Mouse (Mus musculus) embryonic fibroblast, embryonic 13.5 days (primary cell): ENCODE data around the gene Poldip2. TPM values are rescaled to one million over a fixed set of nuclear protein-coding genes. Genes with fewer than 3 reads are reported as not detected.

Source experiments
- H3K27ac ChIP-seq: 2 replicates; pipeline ENCODE4 v1.5.1; 2012; ENCODE audit warnings: low read length, control low read depth, inconsistent platforms; ENCODE audit not compliant: insufficient read depth
- H3K4me1 ChIP-seq: 2 replicates; pipeline ENCODE4 v1.6.1; 2011; ENCODE audit warnings: low read length; ENCODE audit not compliant: control insufficient read depth, insufficient read depth
- H3K4me3 ChIP-seq: 2 replicates; pipeline ENCODE4 v1.5.1; 2011; ENCODE audit warnings: mild to moderate bottlenecking, control low read depth, low read length; ENCODE audit not compliant: insufficient read depth
- CTCF ChIP-seq: IDR thresholded peaks from 2 replicates; pipeline ENCODE4 v1.5.1; 2011; ENCODE audit warnings: mild to moderate bottlenecking, control low read depth, low read length, moderate library complexity, borderline replicate concordance; ENCODE audit not compliant: insufficient read depth
- POLR2A ChIP-seq: IDR thresholded peaks from 2 replicates; pipeline ENCODE4 v1.6.1; 2011; ENCODE audit warnings: low read depth, mild to moderate bottlenecking, control low read depth, low read length, moderate library complexity
- polyA plus RNA-seq: library from polyadenylated mRNA; stranded (reverse); fragments of >200 nt; gene quantifications from 2 replicates; pipeline ENCODE4 v1.2.4, GENCODE M21; 2011; ENCODE audit warnings: low read depth; ENCODE audit not compliant: missing spikeins, insufficient read length

Gene Poldip2
- polyA plus RNA-seq, result 61.9 and 68.9 TPM in 2 replicates

GRCm38 (mm10) chr11:78512025-78512957 is at the start of gene Poldip2, which contains the start of gene Tmem199:
Gene Poldip2, plus strand, starts transcription at chr11:78512193.
Gene Tmem199, minus strand, starts transcription at chr11:78512172.
- H3K4me1 ChIP-seq, result peaks cover 5% of the 10 kb centered on the region
- peak within 1 kb of the TSS; percentile 97 for H3K4me3 ChIP-seq
- no peak for TF ChIP-seq CTCF
- peak; percentile 92 for TF ChIP-seq POLR2A
- H3K27ac ChIP-seq, result peak within 1 kb of the TSS; percentile 58; the same call in 1 of the 2 replicates

GRCm38 (mm10) chr11:78462669-78463068 is 49.3 kb upstream of the Poldip2 start:
- TF ChIP-seq CTCF, result no peak
- H3K4me3 ChIP-seq, result no peak overlapping the region
- peaks cover 3% of the 10 kb centered on the region; the same call in 1 of the 2 replicates for H3K4me1 ChIP-seq
- H3K27ac ChIP-seq, result no peak overlapping the region

- H3K4me1 ChIP-seq, result peaks cover 3% of the 10 kb centered on the region; the same call in 1 of the 2 replicates
- TF ChIP-seq CTCF, result no peak
- no peak for TF ChIP-seq POLR2A
These were observed 48.5 kb upstream of the Poldip2 start for GRCm38 (mm10) chr11:78463286-78464036.

GRCm38 (mm10) chr11:78465116-78465515 is 46.9 kb upstream of the Poldip2 start:
- Histone ChIP-seq H3K4me3 (no peak overlapping the region; the same call in 1 of the 2 replicates), H3K27ac (no peak overlapping the region), H3K4me1 (peaks cover 3% of the 10 kb centered on the region; the same call in 1 of the 2 replicates)
- no peak for TF ChIP-seq CTCF

More at GRCm38 (mm10) chr11:78463286-78464036, 48.5 kb upstream of the Poldip2 start:
- Histone ChIP-seq H3K27ac (no peak overlapping the region), H3K4me3 (no peak overlapping the region)

DNA sequence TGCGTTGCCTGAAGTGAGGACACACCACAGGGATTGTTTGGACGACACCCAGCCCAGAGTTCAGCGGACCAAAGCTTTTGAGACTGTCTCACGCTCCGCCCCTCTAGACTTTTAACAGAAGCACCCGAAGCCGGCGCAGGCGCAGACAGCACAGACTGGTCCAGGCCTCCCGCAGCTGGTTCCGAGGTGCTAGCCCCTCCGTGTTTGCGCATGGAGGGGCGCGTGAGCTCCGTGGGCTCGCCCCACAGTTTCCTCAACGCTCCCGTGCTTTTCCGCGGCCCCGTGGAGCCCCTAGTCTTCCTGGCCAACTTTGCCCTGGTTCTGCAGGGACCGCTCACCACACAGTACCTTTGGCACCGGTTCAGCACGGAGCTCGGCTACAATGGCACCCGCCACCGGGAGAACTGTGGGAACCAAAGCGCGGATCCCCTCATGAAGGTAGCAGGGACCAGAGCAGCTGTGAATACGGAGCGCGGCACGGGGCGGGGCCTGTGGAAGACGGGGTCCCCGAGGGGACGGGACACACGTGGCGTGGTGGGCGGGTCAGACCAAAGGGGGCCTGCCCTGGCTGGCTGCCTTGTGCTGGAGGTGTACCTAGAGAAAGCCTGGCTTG is 46.3 kb upstream of the Poldip2 start, which contains the start of gene Slc46a1:
Slc46a1 (plus strand) TSS at position 130 of the 613 bp plus-strand sequence.
- peak within 1 kb of the TSS; percentile 72 for H3K4me3 ChIP-seq
- TF ChIP-seq CTCF (no peak), POLR2A (peak; percentile 64)
- H3K27ac ChIP-seq, result peak within 1 kb of the TSS; percentile 62
- H3K4me1 ChIP-seq, result peaks cover 3% of the 10 kb centered on the region; the same call in 1 of the 2 replicates

DNA sequence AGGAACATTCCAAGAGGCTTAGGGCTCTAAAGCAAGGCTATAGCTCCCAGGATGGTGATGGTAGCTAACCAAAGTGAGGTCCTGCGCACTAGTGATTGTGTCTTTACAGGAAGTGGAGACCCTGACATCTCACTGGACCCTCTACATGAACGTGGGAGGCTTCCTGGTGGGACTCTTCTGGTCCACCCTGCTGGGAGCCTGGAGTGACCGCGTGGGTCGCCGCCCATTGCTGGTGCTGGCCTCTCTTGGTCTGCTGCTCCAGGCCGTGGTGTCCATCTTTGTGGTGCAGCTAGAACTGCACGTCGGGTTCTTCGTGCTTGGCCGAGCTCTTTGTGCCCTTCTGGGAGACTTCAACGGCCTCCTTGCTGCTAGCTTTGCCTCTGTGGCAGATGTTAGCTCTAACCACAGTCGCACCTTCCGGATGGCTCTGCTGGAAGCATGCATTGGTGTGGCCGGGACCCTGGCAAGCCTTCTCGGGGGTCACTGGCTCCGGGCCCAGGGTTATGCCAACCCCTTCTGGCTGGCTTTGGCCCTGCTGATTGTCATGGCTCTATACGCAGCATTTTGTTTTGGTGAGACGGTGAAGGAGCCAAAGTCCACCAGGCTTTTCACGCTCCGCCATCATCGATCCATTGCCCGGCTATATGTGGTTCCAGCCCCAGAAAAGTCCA is 45.6 kb upstream of the Poldip2 start:
- no peak overlapping the region for H3K27ac ChIP-seq
- H3K4me1 ChIP-seq, result peaks cover 3% of the 10 kb centered on the region; the same call in 1 of the 2 replicates
- peak overlapping the region; percentile 72 for H3K4me3 ChIP-seq
- TF ChIP-seq CTCF (no peak), POLR2A (no peak)

DNA sequence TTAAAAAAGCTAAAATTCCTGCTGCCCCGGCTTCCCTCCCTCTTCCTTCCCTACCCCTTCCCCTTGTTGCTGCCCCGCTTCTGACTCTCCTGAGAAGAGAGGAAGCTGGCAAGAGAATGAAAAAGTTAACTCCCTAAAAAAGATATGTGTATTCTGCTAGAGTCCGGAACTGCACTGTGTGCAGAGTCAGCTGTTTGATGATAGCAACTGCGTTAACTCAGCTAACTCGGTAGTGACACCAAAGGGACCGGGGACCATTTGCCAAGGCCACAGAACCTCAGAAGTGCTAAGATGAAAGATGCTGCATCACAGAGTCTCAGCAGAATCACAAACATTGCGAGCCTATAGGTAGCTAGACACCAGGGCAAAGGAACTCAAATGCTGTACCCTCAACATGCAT is 44.5 kb upstream of the Poldip2 start:
- Histone ChIP-seq H3K4me1 (peaks cover 3% of the 10 kb centered on the region; the same call in 1 of the 2 replicates), H3K4me3 (no peak overlapping the region), H3K27ac (no peak overlapping the region)
- no peak for TF ChIP-seq CTCF
- no peak for TF ChIP-seq POLR2A

- TF ChIP-seq POLR2A (no peak), CTCF (no peak)
- Histone ChIP-seq H3K27ac (no peak overlapping the region), H3K4me3 (no peak overlapping the region), H3K4me1 (peaks cover 3% of the 10 kb centered on the region; the same call in 1 of the 2 replicates)
These were observed 44.1 kb upstream of the Poldip2 start for GRCm38 (mm10) chr11:78467932-78468331.
